Mouse (Mus musculus): ENCODE measurements around the gene Prpf8.
"Not testable (repeated sequence)": the region's sequence is repeated elsewhere in the genome, so short reads cannot be mapped to it uniquely, and the experiment has no call there.

Prpf8 gene

DNA sequence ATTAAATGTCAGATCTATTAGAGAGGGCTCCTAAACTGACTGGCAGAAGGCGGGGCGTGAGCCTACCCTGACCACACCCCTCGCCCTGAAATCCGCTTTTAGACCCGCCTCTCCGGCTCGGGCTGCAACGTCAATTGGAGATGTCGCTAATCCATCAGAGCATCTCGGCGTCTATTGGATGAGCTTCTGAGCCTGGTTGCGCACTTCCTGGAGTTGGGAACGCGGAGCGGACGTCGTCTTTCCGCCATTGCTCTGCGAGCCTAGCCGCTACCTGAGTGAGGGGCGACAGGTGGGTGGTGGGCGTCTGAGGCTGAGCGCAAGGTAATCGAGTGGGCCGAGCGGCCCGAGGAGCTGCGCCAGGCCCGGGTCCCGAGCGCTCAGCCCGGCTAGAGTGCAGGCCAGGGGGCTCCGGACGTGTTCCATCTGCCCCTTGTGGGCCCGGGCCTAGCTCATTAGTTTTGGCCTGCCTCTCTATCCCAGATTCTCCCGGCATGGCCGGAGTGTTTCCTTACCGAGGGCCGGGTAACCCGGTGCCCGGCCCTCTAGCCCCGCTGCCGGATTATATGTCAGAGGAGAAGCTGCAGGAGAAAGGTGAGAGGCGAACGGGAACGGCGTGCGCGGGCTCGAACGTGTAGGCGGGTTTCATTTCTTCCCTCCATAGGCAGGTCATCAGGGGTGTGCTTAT lies at the start of gene Prpf8:
Gene Prpf8, plus strand, starts transcription at position 216 of the 685 bp plus-strand sequence.
- DNase-seq: peak; percentile 97

DNA sequence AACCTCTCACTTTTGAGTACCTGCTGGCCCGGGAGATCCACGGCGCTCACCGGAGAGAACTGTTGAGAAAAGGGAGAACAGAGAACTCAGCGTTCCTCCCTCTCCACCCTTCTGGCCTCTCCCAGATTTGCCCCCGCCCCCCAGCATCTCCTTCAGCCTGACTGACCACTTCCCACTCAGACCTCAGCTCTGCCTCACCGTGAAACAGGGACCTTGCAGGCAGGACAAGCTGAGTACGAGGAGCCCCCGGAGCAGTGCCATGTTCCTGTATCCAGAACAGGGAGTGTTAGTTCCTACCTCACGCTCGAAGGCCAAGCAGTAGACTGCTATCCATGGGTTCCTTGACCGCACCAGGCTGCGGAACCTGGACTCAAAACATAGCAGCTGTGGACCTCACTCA lies 48.4 kb upstream of the Prpf8 start:
- DNase-seq: no peak

DNA sequence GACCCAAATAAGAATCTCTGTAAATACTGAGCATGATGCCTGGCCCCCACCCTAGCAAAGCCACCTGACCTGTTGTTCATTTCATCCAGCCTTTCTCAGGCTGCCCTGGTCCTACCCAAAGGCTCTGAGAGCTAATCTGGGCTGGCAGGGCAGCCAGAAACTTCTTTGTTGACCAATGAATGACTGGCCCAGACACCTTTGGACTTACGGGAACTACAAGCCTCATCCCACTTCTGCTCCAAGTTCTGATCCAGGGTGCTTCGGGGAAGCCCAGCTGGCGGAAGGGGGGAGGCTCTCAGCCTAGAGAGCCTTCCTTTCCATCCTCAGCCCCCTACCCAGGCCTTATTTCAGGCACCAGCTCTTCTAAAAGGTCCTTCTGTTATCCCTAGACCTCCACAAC lies 47.8 kb upstream of the Prpf8 start:
- no peak for DNase-seq

DNA sequence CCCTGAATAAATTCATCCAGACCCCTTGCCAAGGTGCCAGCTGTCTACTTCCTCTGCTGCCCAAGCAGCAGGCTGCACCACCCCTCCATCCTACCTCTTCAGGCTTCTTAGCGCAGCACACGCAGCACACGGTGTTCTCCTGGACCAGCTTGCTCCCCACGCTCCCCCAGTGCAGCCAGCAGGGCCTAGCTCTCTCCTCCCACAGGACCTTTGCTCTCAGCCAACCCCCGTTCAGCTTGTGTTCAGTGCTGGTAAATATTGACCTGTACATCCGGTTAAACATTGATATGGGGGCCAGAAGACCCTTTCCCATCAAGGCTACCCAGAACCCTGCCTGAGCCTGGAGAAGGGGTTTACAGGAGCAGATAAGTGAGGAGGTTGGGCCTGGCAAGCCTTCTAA lies 47.3 kb upstream of the Prpf8 start, which contains the start of gene Serpinf2:
Gene Serpinf2, minus strand, starts transcription at position 229 of the 400 bp plus-strand sequence.
- DNase-seq: peak; percentile 52

DNA sequence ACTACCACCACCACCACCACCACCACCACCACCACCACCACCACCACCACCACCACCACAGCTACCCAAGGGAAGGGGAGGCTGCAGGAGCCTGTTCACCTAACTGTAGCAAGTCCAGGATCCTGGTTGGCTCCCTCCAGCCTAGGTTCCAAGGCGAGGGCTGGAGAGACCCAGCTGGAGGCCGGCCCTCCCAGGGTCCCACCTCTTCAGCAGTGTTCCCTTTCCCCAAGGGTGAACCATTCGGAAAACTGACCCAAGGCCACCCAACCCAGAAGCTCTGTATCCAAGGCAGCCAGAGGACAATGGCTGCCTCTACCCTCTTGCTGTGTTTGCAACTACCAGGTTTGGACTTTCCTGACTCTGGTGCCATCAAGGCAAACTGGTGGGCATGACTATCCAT lies 46.7 kb upstream of the Prpf8 start:
- no peak for DNase-seq

DNA sequence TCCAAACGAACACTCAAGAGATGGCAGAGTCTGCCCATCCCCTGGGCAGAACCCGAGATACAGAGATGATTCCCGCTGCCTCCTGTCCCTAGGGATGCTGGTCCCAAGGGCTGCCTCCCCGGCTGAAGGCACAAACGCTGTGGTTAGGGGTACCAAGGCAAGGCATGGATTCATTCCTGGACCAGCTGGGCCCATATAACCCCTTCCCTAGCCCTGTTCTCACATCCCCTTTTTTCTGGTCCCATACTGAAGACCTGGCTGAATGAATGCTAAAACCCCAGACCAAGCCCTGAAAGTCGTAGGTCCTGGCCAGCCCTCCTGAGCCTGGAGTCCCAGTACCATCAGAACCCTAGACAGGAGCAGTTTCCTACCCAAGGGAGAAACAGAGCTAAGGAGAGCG lies 45.6 kb upstream of the Prpf8 start:
- no peak for DNase-seq

DNA sequence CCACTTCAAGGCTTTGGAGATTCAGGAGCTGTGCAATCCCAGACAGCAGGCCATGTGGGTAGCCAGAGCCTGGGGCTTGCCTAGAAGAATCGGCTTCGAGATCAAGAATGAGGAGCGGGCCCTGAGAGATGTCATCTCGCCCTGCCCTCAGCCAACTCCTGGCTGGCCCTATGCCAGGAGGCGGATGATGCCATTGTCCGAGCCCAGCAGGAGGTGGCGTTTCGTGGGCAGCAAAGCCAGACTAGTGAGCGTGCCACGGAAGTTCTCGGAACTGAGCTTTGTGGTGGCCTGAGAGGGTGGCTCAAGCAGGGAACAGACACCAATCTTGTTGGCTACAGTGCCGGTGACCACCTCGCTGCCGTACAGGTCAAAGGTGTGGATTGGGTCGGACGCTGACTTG lies 45.0 kb upstream of the Prpf8 start:
- no peak for DNase-seq

DNA sequence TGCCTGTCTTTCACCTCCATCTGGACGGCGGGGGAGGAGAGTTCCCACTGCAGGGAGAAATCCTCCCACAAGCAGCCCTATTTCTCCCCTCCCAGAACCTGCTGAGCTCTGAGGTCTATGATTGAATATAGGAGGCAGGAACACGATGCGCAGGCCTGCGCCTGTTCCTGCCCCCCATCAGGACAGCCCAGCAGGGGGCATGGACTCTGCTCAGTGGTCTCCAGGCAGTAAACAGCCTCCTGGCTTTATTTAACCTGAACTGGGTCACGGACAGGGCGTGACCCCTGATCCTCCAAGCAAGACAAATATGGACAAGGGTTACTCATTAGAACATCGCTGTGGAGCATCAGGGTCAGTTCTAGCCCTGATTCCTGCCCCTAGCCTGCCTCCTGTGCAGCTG lies 42.9 kb upstream of the Prpf8 start:
- DNase-seq: peak; percentile 74

DNA sequence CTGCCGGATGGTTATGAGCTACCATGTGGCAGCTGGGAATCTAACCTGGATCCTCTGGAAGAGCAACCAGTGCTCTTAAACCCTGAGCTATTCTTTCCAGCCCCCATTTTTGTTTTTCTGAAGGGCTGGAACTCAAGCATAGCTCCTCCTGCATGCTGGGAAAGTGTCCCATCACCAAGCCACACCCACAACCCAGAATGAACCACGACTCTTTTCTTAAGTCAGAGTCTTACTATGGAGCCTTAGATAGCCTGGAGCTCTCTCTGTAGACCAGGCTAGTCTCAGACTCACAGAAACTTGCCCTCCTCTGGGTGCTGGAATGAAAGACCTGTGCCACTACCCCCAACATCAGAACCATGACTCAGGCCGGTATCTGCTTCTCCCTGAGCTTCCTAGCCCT lies 38.0 kb upstream of the Prpf8 start:
- DNase-seq: no peak

DNA sequence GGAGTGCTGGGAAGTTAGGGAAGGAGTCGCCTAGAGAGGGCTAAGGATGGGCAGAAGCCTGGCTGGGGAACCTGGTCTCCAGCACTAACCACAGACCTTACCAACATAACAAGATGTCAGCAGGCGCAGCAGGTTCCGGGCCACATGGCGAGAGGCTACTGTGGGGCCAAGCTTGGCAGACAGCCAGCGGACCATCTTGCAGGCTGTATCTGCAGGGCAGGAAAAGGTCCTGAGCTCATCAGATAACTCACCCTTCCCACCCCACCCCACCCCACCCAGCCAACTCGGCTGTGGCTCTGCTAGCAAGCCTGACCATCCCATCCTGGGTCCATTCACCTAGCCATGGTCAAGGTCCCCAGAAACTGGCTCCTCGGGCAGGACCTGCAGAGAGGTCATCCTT lies 36.9 kb upstream of the Prpf8 start:
- DNase-seq: no peak

DNA sequence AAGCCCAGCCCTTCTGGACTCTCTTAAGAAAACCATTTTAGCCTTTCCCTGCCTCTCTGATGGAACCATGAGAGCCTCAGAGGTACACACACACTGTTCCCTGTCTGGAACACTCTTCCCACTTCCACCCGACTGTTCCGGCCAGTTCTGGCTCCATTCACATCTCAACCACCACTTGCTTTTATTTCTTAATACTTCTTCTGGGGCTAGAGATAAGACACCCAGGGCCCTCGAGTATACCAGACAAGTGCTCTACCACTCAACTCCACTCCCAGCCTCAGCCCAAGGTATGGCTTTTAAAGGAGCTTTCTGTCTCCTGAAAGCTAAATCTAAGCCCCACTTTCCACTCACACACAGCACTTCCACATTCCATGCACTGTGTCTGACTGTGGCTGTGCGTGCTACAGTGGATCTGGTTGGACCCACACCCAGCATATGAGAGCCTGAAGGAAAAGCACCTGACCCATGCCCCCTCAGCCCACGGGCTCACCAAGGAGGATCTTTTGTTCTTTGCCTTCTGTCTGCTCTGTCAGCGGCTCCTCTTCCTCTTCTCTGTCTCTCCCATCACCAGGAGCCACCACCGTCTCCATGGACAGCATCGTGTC lies 36.2 kb upstream of the Prpf8 start:
- no peak for DNase-seq

DNA sequence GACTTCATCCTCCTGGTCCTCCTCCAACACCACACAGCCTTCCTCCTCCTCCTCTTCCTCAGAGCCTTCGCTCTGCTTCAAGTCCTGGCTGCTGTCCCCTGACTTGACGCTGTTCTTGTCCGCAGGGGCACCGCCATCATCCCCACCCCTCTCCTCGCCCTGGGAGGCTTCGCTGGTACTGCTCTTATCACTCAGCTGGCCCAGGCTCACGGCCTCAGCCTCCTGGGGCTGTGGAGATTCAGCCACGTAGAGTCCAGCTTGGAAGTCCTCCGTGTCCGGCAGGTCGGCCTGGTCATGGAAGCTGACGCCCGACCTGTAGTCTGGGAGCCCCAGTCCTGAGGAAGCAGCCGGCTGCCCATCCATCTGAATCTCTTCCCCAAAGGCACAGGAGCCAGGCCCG lies 35.7 kb upstream of the Prpf8 start:
- DNase-seq: no peak

DNA sequence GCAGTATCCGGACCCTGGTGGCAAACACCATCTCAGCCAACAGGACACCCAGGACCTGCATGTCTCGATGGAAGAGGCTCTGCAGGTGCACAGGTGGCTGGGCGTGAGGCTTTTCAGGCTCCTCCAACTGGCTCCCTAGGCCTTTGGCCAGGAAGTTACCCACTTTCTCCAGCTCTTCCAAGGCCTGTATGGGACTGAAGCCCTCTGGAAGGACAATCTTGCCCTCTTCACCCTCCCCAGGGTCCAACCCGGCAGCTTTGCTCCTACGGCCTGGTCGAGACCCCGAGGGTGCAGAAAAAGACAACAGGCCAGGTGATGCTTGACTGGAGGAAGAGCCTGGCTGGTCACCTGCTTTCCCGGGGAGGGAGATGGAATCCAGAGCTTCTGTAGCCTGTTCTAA lies 34.5 kb upstream of the Prpf8 start:
- no peak for DNase-seq

DNA sequence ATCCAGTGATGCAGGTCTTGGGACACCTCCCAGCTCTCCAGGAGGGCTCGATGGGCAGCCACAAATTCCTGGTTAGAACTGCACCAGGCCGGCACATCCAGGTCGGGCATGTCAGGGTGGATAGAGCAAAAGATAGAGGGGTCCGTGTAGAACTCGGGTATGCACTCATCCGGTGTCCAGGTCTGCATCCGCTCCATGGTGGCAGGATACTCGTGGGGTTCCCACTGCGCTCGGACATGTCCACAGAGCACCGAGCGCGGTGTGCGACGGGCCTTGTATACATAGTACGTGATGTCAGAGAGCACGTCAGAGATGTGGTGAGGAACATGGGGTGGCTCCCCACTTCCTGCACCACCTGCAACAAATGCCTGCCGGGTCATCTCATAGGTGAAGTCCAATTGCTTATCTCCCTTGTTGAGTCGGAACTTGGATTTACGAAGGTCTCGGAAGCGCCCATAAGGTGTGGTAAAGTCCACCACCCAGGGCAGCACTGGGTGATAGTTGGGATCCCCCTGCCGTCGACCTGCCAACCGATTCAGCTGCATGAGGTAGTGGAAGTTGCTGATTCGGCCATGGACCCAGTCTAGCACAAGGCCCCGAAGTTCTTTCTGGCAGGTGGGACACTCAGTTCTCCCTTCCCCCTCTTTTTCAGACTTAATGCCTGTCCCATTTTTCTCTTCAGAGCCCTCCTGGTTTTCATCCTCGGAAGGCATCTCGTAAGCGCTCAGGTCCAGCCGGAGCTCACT lies 33.6 kb upstream of the Prpf8 start:
- DNase-seq: no peak

DNA sequence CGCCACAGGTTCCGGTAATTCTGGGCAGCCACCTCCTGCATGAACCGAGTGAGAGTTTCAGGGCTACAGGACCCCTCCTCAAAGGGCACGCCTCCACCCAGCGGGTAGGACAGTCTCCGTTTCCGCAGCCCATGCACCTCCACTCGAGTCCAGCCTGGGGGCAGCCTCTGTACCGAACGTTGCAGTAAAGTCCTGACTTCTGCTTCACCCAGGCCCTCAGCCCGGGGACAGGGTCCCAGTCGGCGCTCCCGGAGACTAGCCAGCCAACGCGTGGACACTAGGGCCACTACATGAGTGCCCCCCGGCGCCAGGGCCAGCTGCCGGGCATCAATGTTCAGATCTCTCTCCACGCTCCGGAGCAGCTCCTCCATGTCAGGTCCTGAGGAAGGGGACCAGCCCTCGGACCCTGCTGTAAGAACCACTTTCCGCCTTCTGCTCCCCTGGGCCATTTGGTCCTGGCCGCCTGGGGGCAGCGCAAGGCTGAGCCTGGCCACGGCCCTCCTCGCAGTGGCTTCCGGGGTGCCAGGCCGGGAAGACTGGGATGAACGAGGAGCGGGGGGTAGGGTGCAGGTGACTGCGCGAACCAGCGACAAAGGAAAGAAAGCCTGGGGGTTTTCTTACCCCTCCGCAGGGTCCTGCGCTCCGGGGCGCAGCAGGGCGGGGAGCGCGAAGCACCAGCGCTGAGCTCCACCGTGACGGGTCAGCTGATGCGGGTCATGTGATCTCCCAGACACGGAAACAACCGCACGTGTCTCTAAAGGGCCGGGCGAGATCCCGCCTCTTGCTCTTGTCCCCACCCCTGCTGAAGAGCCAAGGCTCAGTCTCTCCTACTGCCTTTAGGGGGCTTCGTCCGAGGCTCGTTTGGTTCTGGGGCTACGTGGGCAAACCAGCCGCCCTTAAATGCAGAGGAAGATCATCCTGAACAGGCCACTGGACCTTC lies 32.4 kb upstream of the Prpf8 start, which contains the start of gene Wdr81:
Gene Wdr81, minus strand, starts transcription at position 727 of the 940 bp plus-strand sequence.
- peak; percentile 94 for DNase-seq

DNA sequence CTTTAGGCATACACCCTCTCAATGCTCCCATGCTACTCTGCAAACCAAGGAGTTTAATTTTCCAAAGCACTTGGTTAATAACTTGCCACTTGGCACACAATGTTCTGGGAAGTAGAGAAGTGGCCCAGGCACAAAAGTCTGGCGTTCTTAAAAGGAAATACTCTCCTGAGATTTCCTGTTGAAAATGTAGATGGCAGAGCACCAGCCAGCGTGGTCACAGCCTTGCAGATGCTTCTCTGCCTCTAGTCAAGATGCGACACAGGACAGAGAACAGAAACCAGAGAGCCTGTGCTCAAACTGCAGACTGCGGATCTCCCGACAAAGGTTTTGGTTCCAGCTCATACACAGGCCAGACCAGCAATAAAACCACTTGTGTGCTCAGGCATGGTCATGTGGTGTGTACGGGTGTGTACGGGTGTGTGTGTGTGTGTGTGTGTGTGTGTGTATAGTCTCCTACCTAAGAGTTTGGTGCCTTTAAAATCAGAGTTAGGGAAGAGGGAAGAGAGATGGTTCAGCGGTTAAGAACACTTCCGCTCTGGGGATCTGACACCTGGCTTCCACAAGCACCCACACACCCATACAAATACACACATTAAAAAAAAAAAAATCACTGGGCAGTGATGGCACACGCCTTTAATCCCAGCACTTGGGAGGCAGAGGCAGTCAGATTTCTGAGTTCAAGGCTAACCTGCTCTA lies 31.4 kb upstream of the Prpf8 start:
- peak; percentile 25 for DNase-seq

DNA sequence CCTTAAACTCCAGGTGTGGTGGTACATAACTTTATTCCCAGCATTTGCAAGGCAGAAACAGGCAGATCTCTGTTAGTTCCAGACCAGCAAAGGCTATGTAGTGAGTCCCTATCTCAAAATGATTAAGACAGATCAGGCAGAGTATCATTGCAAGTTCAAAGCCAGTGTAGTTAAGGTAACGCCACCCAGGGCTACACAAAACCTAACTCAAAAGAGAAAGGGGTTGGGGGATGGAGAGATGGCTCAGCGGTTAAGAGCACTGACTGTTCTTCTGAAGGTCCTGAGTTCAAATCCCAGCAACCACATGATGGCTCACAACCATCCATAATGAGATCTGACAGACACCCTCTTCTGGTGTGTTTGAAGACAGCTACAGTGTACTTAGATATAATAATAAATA lies 30.6 kb upstream of the Prpf8 start:
- not testable (repeated sequence) for DNase-seq

DNA sequence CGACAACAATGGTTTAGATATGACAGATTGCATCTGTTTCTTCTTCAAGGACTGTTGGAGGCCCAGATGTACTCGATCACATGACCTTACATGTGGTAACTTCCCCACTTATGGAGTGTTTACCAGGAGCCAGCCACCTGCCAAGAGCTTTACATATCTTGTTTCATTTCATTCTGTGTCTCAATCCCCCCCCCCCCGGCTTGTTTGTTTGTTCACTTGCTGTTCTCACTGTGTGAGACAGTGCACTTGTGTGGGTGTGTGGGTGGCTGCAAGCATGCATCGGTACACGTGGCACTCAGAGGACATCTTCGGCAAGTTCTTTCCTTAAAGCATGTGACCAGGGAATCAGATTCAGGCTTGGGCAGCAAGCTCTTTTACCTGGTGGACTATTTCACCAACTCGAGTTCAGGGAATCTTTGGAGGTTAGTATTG lies 30.2 kb upstream of the Prpf8 start:
- DNase-seq: no peak

DNA sequence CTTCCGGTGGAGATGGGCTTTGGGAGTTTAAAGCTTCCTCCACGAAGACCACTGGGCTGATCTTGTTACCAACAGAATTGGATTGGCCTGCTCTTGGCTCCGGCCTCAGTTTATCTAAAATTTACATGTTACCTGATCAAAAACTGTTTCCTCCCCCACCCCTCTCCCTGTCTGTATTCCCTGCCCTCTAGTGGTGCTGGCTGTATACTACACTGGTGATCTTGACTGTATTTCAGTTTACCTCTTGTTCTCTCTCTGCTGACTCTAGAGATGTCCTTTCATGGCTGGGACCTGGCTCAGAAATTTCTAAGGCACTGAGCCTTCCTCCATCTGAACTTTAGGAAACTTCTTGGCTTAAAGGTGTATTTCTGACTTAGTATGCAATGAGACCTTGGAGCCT lies 28.4 kb upstream of the Prpf8 start:
- DNase-seq: peak; percentile 58

DNA sequence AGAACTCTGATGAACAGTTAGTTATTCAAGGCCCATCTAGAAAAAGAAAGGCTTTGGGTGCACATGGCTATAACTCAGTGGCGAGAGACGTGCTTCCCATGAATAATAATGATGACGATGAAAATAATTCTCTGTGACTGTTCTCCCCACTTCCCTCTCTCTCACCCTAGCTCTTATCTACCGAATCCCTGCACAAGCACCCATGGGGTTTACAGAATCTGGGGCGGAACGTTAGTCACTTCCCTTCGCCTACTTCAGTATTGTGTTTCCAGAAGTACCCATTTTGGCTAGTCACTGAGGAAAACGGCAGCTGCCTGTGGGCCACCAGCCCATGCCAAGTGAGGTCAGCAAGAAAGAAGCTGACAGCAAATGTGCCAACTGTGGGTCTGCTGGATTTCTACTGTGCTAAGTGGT lies 28.0 kb upstream of the Prpf8 start:
- no peak for DNase-seq

DNA sequence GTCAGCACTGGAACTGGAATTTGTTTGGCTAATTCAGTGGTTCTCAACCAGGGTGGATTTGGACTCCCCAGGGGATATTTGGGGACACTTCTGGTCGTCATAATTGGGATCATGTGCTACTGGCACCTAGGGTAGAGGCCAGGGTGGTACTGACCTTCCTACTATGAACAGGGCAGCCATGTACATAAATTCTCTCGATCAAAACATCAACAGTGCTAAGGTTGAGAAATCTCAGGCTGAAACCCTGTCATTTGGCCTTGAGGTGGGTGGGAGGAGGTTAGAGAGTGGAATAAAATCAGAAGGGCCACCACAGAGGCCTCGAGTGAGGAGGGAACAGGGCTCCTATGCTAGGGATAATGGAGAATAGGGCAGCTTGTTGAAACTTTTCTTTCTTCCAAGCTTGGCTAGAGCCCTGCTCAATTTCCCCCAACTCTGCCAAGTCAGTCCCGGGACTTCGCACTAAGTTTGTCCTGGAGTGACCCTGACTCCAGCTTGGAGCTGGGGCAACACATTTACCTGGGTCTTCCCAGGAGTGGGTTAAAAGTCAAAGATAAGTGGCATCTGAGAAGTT lies 27.4 kb upstream of the Prpf8 start:
- peak; percentile 53 for DNase-seq

DNA sequence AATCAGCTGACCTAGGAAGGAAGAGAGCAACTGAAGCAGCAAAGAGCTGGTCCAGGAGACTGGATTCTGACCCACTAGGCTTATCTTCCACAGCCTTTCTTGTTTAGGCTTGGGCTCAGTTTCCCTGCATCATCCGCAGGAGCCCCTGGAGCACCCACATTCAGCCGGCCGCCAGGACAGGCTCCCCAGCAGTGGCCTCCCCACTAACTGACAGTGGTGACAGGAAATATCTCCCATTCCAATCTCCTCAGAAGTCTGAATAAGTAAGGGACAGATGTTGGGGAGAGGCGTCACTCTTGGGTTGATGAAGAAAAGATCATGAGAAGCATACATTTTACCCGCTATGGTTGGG lies 26.9 kb upstream of the Prpf8 start:
- DNase-seq: no peak

Measured in kidney, postnatal 10 days (tissue).